Mouse (Mus musculus) liver, postnatal 0 days (tissue): ENCODE data around the gene Zfp786.

Experiments used
- CTCF ChIP-seq: sonication (generic); IDR thresholded peaks from 2 replicates; pipeline ENCODE4 v1.5.1; 2016; ENCODE audit warnings: antibody characterized with exemption, low read depth
- EP300 ChIP-seq: IDR thresholded peaks from 2 replicates; pipeline ENCODE4 v1.6.1; 2016; ENCODE audit warnings: antibody characterized with exemption, low read depth, mild to moderate bottlenecking

DNA sequence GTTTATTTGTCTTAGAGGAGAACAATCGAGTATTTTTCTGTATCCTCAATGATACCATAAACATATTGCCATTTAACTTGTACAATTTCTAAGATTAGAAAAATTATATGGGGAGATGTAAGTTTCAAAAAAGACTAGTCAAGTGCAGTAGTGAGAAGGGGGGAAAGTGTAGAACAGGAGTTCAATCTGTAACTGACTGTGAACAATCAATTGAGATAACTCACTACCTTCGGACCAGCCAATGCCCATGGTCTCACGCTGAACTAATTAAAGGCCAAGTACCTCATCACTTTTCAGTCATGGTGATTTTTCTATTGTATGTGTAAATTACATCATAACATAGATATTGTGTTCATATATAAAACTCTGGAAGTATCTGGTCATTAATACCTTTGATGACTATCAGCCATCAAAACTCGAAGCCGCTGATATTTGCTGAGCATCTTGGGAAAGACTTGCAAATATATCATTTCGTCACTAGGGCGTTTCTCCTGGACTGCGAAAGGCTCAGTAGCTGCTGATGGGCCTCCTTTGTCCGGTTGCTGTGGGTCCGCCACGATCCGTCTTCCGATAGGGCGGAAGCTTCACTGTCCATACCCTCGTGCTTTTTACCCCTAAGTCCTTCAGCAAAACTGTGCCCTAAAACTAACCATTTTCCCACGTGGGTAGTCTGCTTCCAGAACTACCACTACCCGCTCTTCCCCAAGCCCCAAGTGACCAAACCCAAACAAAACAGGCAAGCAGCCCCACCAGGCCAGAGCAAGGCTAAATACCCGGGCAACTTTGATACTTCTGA, 42.5 kb downstream of the Zfp786 start:
- TF ChIP-seq CTCF: peak; percentile 30
- peak; percentile 67 for TF ChIP-seq EP300
